ENCODE assay signal across 9 mouse cellular contexts in genomic region chr1:87273514-87273942, GRCm38 (mm10). TPM values are rescaled to one million over a fixed set of nuclear protein-coding genes. Genes with fewer than 3 reads are reported as not detected.
DNase-seq lines count a peak whose midpoint lies in the region; ATAC-seq lines count a peak whose summit lies in the region.
"Had no signal": no experiment of that assay in that cellular context is flagged by ENCODE, and none has a peak within 500 bp of the region (broad histone marks: within the 10 kb centered on the region; RNA-seq: fewer than 3 reads in every experiment).

No protein-coding gene starts in this region.

- H3K4me1 ChIP-seq in neural tube, embryonic 13.5 days (replicated peaks) = peaks cover 17% of the 10 kb centered on the region
- peaks cover 21% of the 10 kb centered on the region for H3K4me1 ChIP-seq in limb, embryonic 10.5 days

- H3K4me3 ChIP-seq in neural tube, embryonic 13.5 days = no peak overlapping the region
- no peak overlapping the region for H3K4me3 ChIP-seq in limb, embryonic 10.5 days
- H3K4me3 ChIP-seq: megakaryocyte, embryonic 14.5 days had no signal

- peak; percentile 21 to 35 for DNase-seq in frontal cortex, adult 2 months (ENCODE audit: extremely low spot score in 1 of 2, low spot score in 1 of 2)
- DNase-seq in frontal cortex, postnatal 25 days (ENCODE audit: low spot score in 2 of 2) = no peak
- no peak for DNase-seq in neural tube, embryonic 10.5 days (ENCODE audit: extremely low spot score, low spot score)
- DNase-seq in heart, adult 18-20 months = peak; percentile 43 to 53
- no peak for DNase-seq in limb, embryonic 10.5 days (ENCODE audit: low spot score)
- no peak for DNase-seq in urinary bladder, adult 18-20 months (ENCODE audit: low spot score in 2 of 2)
- no peak for DNase-seq in gastrocnemius, adult 8-10 months (ENCODE audit: low spot score in 2 of 2)

- no peak overlapping the region for H3K9ac ChIP-seq in neural tube, embryonic 13.5 days

- no peaks in the 10 kb centered on the region for H3K36me3 ChIP-seq in neural tube, embryonic 13.5 days
- H3K36me3 ChIP-seq in limb, embryonic 10.5 days = no peaks in the 10 kb centered on the region

- H3K9me3 ChIP-seq in neural tube, embryonic 13.5 days = no peaks in the 10 kb centered on the region
- H3K9me3 ChIP-seq in limb, embryonic 10.5 days (replicated peaks) = no peaks in the 10 kb centered on the region
- H3K9me3 ChIP-seq: megakaryocyte, embryonic 14.5 days had no signal

- no peak overlapping the region for H3K4me2 ChIP-seq in neural tube, embryonic 13.5 days

- H3K27ac ChIP-seq in neural tube, embryonic 13.5 days (replicated peaks) = no peak overlapping the region
- H3K27ac ChIP-seq in limb, embryonic 10.5 days = 0 out of 2 replicates have a peak overlapping the region, but pooled peaks have one; percentile 1

- ATAC-seq in neural tube, embryonic 13.5 days (ENCODE audit: low read depth) = 0 out of 2 replicates have a peak, but pooled peaks have one; percentile 48

- 65% methylated on average over 3 of the region's 3 CpGs for WGBS in neural tube, embryonic 13.5 days
- 85% methylated on average over 3 of the region's 3 CpGs for WGBS in limb, embryonic 10.5 days

- peaks cover 15% of the 10 kb centered on the region for H3K27me3 ChIP-seq in neural tube, embryonic 13.5 days
- peaks cover 15% of the 10 kb centered on the region for H3K27me3 ChIP-seq in limb, embryonic 10.5 days (ENCODE audit: low read depth, poor library complexity, severe bottlenecking)

RNA-seq across cellular contexts. Expression of gene Efhd1, which starts 9.4 kb away (rescaled TPM):
- polyA plus RNA-seq in frontal cortex, adult 2 months (2012; rRNA removed) = 27.6 and 29.0 TPM in 2 replicates
- polyA plus RNA-seq in neural tube, embryonic 13.5 days (2015; fragmentation: Nextera tagmentation; extraction: Ambion mirVana) = 1.2 and 1.9 TPM in 2 replicates
- 1 to 10 TPM; 4.4 to 4.8 TPM for total RNA-seq in heart, adult 18-20 months (2021)
- 0.10 and 0.11 TPM in 2 replicates for polyA plus RNA-seq in limb, embryonic 10.5 days (2016; fragmentation: Nextera tagmentation; extraction: Ambion mirVana)
- total RNA-seq in gastrocnemius, adult 8-10 months (2022) = 1 to 10 TPM; 1.7 to 3.4 (median 2.9) TPM

RNA-seq across cellular contexts. Expression of gene Gigyf2, which starts 53.3 kb away (rescaled TPM):
- 64.0 and 74.3 TPM in 2 replicates for polyA plus RNA-seq in frontal cortex, adult 2 months (2012; rRNA removed)
- 69.4 and 73.3 TPM in 2 replicates for polyA plus RNA-seq in neural tube, embryonic 13.5 days (2015; fragmentation: Nextera tagmentation; extraction: Ambion mirVana)
- total RNA-seq in heart, adult 18-20 months (2021) = 10 to 100 TPM; 40.8 to 46.3 TPM
- polyA plus RNA-seq in limb, embryonic 10.5 days (2016; fragmentation: Nextera tagmentation; extraction: Ambion mirVana) = 45.2 and 49.1 TPM in 2 replicates
- 10 to 100 TPM; 33.1 to 40.4 (median 39.0) TPM for total RNA-seq in gastrocnemius, adult 8-10 months (2022)

RNA-seq across cellular contexts. Expression of gene Eif4e2, which starts 59.8 kb away (rescaled TPM):
- polyA plus RNA-seq in frontal cortex, adult 2 months (2012; rRNA removed) = 56.6 and 59.9 TPM in 2 replicates
- 108 and 115 TPM in 2 replicates for polyA plus RNA-seq in neural tube, embryonic 13.5 days (2015; fragmentation: Nextera tagmentation; extraction: Ambion mirVana)
- total RNA-seq in heart, adult 18-20 months (2021) = 10 to 100 TPM; 50.2 to 51.8 TPM
- polyA plus RNA-seq in limb, embryonic 10.5 days (2016; fragmentation: Nextera tagmentation; extraction: Ambion mirVana) = 181 and 202 TPM in 2 replicates
- 10 to 100 TPM; 51.7 to 54.8 (median 53.8) TPM for total RNA-seq in gastrocnemius, adult 8-10 months (2022)

Comparison
In these comparisons a context has a peak if more than half of its experiments do, and no peak if none do; other contexts are left out.
1. DNase-seq: peak in frontal cortex, adult 2 months (2 of 2) and heart, adult 18-20 months (2 of 2); none in frontal cortex, postnatal 25 days (0 of 2), neural tube, embryonic 10.5 days (single experiment), limb, embryonic 10.5 days (single experiment), urinary bladder, adult 18-20 months (0 of 2) and gastrocnemius, adult 8-10 months (0 of 2).